Mouse (Mus musculus) naive thymus-derived CD4-positive, alpha-beta T cell, adult 2 months (primary cell): ENCODE measurements around the gene Bglap.
"Not testable (repeated sequence)": the region's sequence is repeated elsewhere in the genome, so short reads cannot be mapped to it uniquely, and the experiment has no call there.

Source experiments
- DNase-seq: peaks from one replicate; pipeline ENCODE4 v3.0.0-alpha.2; 2011; ENCODE audit warnings: low read depth

Bglap gene

DNA sequence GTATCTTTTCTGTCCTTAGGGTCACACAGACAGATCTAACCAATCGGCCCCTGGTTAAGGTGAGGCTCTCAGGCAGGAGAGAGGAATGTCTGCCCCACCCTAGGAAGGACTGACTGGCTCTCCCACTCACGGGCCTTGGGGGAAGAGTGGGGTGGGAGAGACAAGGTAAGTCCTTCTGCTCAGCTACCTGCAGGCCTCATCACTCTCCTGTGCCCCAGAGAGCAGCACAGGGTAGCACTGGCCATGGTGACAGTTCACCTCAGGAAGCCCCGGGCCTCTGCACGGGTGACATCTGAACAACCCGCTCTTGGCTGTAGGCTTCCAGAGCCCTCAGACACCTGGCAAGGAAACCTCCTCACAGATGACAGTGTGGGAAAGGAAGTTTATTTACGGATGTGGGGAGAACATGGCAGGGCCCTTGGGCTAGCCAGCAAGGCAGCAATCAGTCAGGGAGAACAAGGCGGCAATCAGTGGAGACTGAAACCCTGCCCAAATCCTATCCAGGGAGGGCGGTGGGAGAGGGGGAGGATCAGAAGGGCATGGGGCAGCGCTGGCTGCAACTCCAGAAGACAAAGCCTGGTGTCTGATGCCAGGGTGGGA lies 9.6 kb upstream of the Bglap start:
- no peak for DNase-seq

DNA sequence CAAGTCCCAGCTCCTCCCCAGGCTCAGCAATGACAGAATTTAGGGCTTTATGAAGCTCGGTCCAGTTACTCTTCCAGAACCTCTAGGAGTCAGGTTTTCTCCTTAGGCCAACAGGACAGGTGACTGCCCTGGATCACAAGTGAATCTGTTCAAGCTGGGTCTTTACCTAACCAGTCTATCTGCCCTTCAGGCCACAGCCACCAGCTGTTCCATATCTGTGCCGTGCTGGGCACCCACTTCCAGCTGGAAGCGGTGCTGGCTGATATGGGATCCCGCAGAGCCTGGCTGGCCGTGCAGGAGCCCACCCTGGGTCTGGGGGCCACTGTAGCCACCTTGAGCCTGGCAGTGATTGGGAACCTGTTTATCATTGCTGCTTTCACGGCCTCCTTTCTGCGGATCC lies 1.9 kb downstream of the Bglap start:
- DNase-seq = not testable (repeated sequence)

DNA sequence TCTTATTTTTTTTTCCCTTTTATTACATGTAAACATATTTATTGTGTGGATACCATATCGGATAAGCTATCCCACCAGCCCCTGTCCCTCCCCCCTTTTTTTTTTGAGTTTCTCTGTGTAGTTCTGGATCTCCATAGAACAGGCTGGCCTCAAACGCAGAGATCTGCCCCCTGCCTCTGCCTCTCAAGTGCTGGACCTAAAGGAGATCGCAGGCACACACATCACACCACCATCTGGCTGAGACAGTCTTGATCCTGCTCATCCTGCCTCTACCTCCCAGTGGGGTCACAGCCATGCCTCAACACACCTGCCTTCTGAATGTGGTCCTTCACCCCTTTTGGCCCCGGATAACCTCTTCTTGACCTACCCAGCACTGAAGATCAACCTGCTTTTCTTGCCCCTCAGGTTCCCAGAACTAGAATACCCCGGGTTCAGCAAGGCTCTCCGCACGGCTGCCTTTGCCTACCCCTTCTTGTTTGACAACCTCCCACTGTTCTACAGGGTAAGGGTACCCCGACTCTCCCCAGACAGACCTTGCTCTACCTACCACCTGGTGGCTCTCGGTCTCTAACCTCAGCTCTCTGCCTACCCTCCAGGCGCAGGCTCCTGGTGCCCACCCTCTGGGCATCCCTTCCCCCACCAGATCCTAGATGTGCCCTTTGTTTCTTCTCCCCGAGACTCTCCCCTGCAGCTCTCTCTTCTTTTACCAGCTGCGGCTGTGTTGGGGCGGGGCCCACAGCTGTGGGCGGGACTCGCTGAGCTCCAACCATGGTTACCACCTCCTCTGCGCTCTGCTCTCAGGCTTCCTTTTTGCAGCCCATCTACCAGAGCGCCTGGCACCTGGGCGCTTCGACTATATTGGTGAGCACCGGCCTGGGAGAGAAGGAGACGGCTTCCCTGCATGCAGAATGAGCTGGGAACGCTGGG lies 2.6 kb downstream of the Bglap start:
- peak; percentile 65 for DNase-seq

DNA sequence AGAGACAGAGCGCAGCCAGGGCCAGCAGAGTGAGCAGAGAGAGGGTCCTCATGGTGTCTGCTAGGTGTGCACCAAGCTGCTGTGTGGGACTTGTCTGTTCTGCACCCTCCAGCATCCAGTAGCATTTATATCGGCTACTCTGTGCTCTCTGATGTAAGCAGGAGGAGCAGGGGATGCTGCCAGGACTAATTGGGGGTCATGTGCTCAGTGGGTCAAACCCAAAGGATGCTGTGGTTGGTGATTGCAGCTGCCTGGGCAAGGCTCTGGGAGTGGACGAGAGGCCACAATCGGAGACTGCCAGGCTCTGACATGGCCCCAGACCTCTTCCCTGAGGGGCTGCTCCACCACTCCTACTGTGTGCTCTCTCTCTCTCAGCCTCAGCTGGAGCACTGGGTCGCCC lies 5.7 kb downstream of the Bglap start, which contains the start of gene Bglap2:
Gene Bglap2 (minus strand): TSS at position 101 of the 400 bp plus-strand sequence.
- DNase-seq = not testable (repeated sequence)

DNA sequence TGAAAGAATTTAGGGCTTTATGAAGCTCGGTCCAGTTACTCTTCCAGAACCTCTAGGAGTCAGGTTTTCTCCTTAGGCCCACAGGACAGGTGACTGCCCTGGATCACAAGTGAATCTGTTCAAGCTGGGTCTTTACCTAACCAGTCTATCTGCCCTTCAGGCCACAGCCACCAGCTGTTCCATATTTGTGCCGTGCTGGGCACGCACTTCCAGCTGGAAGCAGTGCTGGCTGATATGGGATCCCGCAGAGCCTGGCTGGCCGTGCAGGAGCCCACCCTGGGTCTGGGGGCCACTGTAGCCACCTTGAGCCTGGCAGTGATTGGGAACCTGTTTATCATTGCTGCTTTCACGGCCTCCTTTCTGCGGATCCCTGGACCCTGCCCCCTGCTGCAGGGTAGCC lies 7.6 kb downstream of the Bglap start:
- DNase-seq = not testable (repeated sequence)

DNA sequence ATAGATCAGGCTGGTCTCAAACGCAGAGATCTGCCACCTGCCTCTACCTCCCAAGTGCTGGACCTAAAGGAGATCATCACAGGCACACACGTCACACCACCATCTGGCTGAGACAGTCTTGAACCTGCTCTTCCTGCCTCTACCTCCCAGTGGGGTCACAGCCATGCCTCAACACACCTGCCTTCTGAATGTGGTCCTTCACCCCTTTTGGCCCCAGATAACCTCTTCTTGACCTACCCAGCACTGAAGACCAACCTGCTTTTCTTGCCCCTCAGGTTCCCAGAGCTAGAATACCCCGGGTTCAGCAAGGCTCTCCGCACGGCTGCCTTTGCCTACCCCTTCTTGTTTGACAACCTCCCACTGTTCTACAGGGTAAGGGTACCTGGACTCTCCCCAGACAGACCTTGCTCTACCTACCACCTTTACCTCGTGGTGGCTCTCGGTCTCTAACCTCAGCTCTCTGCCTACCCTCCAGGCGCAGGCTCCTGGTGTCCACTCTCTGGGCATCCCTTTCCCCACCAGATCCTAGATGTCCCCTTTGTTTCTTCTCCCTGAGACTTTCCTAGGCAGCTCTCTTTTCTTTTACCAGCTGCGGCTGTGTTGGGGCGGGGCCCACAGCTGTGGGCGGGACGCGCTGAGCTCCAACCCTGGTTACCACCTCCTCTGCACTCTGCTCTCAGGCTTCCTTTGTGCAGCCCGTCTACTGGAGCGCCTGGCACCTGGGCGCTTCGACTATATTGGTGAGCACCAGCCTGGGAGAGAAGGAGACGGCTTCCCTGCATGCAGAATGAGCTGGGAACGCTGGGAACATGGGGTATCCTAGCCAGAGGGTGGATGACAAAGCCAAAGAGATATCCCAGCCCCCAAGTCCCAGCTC lies 8.3 kb downstream of the Bglap start:
- DNase-seq = peak; percentile 54

DNA sequence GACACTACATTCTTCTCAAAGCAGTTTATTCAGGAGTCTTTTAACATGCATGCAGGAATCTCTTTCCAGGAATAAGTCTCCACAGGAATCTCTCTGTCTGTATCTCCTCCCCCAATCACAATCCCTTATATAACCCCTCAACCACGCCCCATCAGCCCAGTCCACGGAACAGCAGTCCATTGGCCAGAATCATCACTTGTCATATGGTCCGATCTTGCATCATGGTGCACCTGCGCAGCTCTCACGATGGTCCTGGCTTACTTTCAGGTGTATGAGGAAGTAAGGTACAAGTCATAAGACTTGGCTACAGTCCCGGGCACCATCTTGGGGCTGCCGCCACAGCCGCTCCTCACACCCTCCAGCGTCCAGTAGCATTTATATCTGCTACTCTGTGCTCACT lies 11.6 kb downstream of the Bglap start, which contains the start of gene Bglap3:
Gene Bglap3 (minus strand): TSS at position 101 of the 400 bp plus-strand sequence.
- DNase-seq = not testable (repeated sequence)

DNA sequence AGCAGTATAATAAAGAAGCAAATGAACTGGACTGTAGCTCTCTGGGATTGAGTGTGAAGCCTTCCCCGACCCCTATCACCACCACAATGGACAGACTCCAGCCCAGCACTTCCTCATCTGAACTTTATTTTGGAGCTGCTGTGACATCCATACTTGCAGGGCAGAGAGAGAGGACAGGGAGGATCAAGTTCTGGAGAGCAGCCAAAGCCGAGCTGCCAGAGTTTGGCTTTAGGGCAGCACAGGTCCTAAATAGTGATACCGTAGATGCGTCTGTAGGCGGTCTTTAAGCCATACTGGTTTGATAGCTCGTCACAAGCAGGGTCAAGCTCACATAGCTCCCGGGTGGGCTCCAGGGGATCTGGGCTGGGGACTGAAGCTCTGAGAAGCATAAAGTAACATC lies 15.8 kb downstream of the Bglap start:
- not testable (repeated sequence) for DNase-seq

DNA sequence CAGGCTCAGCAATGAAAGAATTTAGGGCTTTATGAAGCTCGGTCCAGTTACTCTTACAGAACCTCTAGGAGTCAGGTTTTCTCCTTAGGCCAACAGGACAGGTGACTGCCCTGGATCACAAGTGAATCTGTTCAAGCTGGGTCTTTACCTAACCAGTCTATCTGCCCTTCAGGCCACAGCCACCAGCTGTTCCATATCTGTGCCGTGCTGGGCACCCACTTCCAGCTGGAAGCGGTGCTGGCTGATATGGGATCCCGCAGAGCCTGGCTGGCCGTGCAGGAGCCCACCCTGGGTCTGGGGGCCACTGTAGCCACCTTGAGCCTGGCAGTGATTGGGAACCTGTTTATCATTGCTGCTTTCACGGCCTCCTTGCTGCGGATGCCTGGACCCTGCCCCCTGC lies 16.7 kb downstream of the Bglap start:
- not testable (repeated sequence) for DNase-seq

DNA sequence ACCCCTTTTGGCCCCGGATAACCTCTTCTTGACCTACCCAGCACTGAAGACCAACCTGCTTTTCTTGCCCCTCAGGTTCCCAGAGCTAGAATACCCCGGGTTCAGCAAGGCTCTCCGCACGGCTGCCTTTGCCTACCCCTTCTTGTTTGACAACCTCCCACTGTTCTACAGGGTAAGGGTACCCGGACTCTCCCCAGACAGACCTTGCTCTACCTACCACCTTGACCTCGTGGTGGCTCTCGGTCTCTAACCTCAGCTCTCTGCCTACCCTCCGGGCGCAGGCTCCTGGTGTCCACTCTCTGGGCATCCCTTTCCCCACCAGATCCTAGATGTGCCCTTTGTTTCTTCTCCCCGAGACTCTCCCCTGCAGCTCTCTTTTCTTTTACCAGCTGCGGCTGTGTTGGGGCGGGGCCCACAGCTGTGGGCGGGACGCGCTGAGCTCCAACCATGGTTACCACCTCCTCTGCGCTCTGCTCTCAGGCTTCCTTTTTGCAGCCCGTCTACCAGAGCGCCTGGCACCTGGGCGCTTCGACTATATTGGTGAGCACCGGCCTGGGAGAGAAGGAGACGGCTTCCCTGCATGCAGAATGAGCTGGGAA lies 17.3 kb downstream of the Bglap start:
- peak; percentile 41 for DNase-seq

DNA sequence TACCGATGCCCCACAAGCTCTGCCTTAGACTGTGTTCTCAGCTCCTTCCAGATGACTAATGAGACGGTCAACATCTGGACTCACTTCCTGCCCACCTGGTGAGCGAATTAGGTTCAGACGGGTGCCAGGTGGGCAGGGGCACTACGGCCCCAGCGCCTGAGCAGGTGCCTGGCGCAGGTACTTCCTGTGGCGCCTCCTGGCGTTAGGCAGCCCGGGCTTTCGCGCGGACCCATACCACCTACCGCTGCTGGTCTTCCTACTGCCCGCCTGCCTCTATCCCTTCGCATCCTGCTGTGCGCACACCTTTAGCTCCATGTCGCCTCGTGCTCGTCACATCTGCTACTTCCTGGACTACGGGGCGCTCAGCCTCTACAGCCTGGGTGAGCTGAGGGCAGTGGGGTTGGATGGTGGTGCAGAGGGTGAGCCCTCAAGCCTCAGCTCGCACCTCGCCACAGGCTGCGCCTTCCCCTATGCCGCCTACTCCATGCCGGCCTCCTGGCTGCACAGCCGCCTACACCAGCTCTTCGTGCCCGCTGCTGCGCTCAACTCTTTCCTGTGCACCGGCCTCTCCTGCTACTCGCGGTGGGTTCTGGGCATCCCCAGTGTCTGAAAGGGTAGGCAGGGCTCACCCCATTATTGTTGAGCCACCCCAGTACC lies 18.4 kb downstream of the Bglap start:
- no peak for DNase-seq

DNA sequence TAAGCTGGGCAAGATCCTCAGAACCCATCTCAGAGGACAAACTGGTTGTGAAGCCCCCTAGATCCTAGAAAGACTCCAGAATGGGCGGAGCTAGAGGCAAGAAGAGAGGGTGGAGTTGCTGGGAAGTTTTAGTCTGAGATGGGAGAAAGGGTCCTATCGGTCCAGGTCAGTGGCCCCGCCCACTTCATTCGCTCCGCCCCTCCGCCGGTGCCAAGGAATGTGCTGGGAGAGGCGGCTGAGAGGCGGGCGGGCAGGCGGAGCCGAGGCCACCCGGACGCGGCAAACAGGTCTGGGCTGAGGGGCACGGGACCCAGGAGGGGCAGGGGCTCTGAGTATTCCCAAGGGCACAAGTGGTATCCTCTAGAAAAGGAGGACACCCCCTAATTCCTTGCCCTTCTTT lies 19.9 kb downstream of the Bglap start, which contains the start of gene Paqr6:
Gene Paqr6 (plus strand): TSS at position 248 of the 400 bp plus-strand sequence.
- DNase-seq = no peak

DNA sequence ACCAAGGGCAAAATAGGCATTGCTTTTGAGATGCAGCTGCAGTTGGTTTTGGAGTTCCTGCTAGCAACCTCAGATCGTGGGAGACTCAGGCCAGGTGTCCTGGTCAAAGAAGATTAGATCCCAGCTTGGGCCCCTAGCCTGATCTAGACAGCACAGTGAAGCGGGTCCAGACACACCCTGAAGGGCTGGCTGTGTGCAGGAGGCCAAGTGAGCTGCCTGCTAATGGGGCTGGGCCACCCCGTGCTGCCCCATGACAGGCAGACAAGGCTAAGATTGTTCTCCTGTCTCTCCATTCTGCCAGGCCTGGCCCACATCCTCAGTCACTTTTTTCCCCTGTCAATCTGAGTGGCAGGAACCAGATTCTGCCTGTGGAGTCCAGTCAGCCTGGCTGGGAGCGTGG lies 20.6 kb downstream of the Bglap start:
- DNase-seq = no peak

DNA sequence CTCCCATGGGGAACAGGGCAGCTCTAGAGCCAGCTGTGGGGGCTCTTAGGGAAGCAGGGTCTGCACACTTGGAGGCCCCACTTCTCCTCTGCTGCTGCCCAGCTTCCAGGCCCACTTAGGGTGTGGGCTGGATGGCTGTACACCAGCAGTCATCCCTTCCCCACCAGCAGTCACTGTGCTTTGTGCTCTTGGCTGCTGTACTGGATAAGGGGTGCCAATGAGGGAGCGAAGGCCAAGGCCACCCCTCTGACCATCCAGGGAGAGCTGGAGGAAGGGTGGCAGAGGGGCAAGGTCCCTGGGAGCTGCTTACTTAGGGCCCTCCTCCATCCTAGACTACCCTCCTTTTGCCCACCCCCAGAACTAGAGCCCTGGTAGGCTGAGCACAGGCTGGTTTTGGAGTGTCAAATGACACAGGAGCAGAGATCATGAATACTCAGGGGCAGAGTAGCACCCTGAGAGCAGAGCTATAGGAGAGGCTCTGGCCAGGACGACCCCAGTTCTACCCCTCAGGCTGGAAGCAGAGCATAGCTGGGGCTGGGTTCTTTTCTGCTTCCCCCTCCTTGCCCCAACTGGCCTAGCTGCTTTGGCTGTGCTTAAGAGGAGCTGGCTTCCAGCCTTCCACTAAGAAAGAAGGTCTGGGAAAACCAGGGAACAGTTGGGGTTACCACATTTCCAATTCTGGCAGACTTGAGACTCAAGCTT lies 22.5 kb downstream of the Bglap start:
- no peak for DNase-seq

DNA sequence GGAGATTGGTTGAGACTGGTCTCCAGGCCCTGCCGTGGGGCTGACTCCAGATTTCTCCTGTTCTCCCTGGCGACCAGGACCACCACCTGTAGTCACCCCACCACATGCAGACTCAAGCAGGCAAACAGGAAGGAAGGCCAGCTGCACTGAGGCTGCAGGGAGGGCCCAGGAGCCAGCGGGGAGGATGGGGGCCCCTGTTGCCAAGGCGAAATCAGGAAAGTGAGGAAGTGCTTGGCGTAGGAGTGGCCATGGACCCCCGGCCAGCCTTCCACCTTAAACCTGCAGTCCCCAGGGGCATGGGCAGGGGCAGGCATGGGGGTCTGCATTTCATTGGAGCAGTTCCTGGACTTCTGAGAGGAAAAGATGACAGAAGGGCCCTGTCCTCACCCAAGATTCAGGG lies 23.2 kb downstream of the Bglap start:
- DNase-seq = no peak

DNA sequence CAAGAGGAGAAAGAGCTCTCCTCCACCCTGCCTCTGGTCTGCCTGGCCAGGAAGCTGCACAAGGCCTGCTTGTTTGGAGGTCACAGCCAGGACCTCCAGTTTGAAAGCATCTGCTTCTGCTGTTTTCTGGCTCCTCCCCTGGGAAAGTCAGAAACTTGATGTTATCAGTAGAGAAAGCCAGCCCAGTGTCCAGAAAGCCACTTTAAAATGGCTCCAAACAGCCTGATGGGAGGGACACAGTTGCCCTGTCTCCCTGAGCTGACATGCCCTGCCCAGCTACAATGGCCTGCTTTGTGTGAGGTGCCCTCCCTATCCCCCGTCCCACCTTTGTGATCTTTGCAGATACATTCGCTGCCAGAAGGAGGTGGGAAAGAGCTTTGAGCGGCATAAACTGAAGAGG lies 24.3 kb downstream of the Bglap start:
- DNase-seq = no peak

DNA sequence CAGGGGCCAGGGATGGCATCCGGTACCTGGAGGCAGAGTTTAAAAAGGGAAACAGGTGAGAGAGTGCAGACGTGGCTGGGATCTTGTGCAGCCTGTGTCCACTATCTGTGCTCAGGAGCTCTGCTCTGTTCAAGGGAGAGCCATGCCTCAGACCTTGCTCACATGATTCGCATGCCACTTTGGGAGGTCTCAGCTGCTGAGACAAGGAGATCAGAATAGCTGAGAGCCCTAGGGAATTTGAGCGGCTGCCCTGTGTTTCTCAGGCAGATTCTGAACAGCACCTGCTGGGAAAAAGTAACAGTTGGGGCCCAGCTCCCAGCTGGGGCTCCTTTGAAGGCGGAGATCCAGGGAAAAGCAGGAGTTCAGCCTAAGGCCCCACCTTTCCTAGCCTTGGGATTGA lies 24.7 kb downstream of the Bglap start:
- DNase-seq = no peak

DNA sequence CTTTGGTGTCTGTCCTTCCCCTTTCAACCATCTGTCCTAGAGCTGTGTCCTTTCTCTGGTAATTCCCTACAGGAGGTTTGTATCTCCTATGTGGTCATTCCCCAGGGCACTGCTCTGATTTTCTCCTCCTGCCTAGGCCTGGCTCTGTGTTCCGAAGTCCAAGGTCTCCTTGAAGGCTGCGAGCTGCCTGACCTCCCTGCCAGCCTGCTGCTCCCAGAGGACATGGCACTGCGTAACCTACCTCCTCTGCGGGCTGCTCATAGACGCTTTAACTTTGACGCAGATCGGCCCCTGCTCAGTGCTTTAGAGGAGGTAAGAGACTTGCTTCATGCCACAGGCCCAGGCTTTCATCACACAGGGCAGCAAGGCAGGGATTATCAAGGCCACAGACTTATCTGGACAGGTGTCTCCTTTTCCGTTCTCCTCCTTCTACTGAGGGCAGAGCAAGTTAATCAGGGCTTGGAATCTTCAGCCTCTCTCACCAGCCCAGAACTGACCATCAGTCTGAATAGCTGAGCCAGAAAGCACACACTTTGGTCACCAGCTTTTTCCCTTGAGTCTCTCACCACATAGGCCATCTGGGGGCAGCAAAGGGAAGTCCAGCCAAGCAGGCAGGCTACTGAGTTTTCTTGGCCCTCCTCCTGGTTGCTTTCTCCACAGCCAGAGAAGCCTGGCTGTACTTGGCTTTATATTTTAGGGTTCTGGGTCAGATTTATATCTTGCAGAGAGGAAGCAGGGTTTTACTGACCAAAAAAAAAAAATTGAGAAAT lies 29.7 kb downstream of the Bglap start:
- DNase-seq = no peak

DNA sequence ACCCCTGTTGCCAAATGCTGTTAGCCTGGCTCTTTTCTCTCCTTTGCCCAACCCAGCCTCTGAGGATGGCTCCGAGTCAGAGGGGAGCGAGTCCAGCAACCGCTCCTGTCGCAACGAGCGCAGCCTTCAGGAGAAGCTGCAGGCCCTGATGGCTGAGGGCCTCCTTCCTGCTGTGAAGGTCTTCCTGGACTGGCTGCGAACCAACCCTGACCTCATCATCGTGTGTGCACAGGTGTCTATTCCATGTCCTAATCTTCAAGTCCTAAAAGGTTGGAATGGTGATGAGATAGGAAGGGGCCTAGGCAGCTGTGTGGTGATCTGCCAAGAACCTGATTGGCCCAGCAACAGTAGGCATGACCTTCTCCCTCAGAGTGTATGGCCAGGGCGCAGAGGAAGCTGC lies 31.4 kb downstream of the Bglap start:
- no peak for DNase-seq

DNA sequence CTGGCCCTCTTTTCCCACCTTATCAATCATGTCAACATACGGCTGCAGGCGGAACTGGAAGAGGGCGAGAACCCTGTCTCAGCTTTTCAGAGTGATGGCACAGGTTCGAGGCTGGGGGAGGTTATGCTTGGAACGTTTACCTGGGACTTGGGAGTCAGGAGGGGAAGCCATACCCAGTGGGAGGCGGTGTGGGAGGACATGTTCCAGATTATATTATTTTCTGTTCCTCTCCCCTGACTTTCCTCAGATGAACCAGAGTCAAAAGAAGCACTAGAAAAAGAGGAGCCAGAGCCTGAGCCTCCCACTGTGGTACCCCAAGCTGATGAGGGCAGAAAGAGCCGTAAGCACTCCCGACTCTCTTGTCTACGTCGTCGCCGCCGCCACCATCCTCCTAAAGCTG lies 33.5 kb downstream of the Bglap start:
- no peak for DNase-seq
